Mouse (Mus musculus) layer of hippocampus, adult 2 months (tissue): ENCODE results near the gene Taf15. TPM values are rescaled to one million over a fixed set of nuclear protein-coding genes. Genes with fewer than 3 reads are reported as not detected.

Experiments used
- DNase-seq, 2 experiments: peaks; one replicate each; pipeline ENCODE4 v3.0.0; 2022; ENCODE audit warnings: low spot score in 2 of 2
- H3K27ac ChIP-seq: fragments of 200-600 bp; 2 replicates; pipeline ENCODE4 v1.8.1; 2022
- H3K4me3 ChIP-seq: fragments of 200-600 bp; 2 replicates; pipeline ENCODE4 v1.8.1; 2022; ENCODE audit warnings: mild to moderate bottlenecking
- CTCF ChIP-seq: fragments of 200-600 bp; conservative IDR thresholded peaks from 2 replicates; pipeline ENCODE4 v1.8.1; 2022; ENCODE audit warnings: antibody characterized with exemption, mild to moderate bottlenecking, moderate library complexity
- total RNA-seq, 2 experiments: library from RNA; stranded (reverse); gene quantifications; 2 replicates each; pipeline ENCODE4 v1.2.3; 2021

Gene Taf15
- total RNA-seq, 2 experiments from 2014 or later: 81.2 to 93.6 TPM

GRCm38 (mm10) chr11:83467120-83467652 is 5.7 kb upstream of the Taf15 start:
- DNase-seq: no peak
- Histone ChIP-seq H3K27ac (peak overlapping the region; percentile 12; the same call in 1 of the 2 replicates), H3K4me3 (no peak overlapping the region)
- no peak for TF ChIP-seq CTCF

GRCm38 (mm10) chr11:83468765-83469164 is 4.1 kb upstream of the Taf15 start:
- no peak overlapping the region for H3K27ac ChIP-seq
- no peak for DNase-seq
- TF ChIP-seq CTCF: no peak
- H3K4me3 ChIP-seq: no peak overlapping the region

- Histone ChIP-seq H3K27ac (no peak overlapping the region), H3K4me3 (no peak overlapping the region)
- DNase-seq: no peak
- no peak for TF ChIP-seq CTCF
Measured at GRCm38 (mm10) chr11:83471766-83472165, 1.1 kb upstream of the Taf15 start.

- no peak for TF ChIP-seq CTCF
- Histone ChIP-seq H3K4me3 (peak overlapping the region; percentile 75), H3K27ac (peak overlapping the region; percentile 94)
- DNase-seq: peak in 1 of 2 experiments; percentile 28
Measured at GRCm38 (mm10) chr11:83473235-83474016, 540 bp downstream of the Taf15 start.

- H3K4me3 ChIP-seq: no peak overlapping the region
- no peak for DNase-seq
- no peak overlapping the region for H3K27ac ChIP-seq
- peak; percentile 72 for TF ChIP-seq CTCF
Measured at GRCm38 (mm10) chr11:83491488-83491887, 18.6 kb downstream of the Taf15 start.

- DNase-seq: no peak
- TF ChIP-seq CTCF: no peak
- Histone ChIP-seq H3K27ac (no peak overlapping the region), H3K4me3 (no peak overlapping the region)
Measured at GRCm38 (mm10) chr11:83495571-83495970, 22.7 kb downstream of the Taf15 start.

GRCm38 (mm10) chr11:83504308-83504707 is 31.4 kb downstream of the Taf15 start:
- Histone ChIP-seq H3K4me3 (no peak overlapping the region), H3K27ac (no peak overlapping the region)
- no peak for TF ChIP-seq CTCF
- DNase-seq: no peak

- no peak for TF ChIP-seq CTCF
- no peak for DNase-seq
- Histone ChIP-seq H3K4me3 (no peak overlapping the region), H3K27ac (no peak overlapping the region)
Measured at GRCm38 (mm10) chr11:83509521-83509920, 36.6 kb downstream of the Taf15 start.

GRCm38 (mm10) chr11:83517153-83517552 is 44.3 kb downstream of the Taf15 start:
- no peak overlapping the region for H3K27ac ChIP-seq
- DNase-seq: no peak
- no peak for TF ChIP-seq CTCF
- no peak overlapping the region for H3K4me3 ChIP-seq

GRCm38 (mm10) chr11:83518371-83518770 is 45.5 kb downstream of the Taf15 start:
- TF ChIP-seq CTCF: no peak
- DNase-seq: no peak
- H3K4me3 ChIP-seq: no peak overlapping the region
- no peak overlapping the region for H3K27ac ChIP-seq

- Histone ChIP-seq H3K4me3 (no peak within 1 kb of the TSS), H3K27ac (no peak within 1 kb of the TSS)
- no peak for DNase-seq
- no peak for TF ChIP-seq CTCF
Measured at GRCm38 (mm10) chr11:83522075-83522474, 49.2 kb downstream of the Taf15 start, which contains the start of gene Heatr9. TSS of gene Heatr9 (minus strand) at chr11:83522175.

GRCm38 (mm10) chr11:83529024-83529423 is 56.1 kb downstream of the Taf15 start:
- no peak for DNase-seq
- Histone ChIP-seq H3K4me3 (no peak overlapping the region), H3K27ac (no peak overlapping the region)
- TF ChIP-seq CTCF: no peak

- DNase-seq: no peak
- H3K27ac ChIP-seq: no peak within 1 kb of the TSS
- no peak within 1 kb of the TSS for H3K4me3 ChIP-seq
- no peak for TF ChIP-seq CTCF
Measured at GRCm38 (mm10) chr11:83530360-83530759, 57.5 kb downstream of the Taf15 start, which contains the start of gene Ccl5. TSS of gene Ccl5 (minus strand) at chr11:83530518.

- Histone ChIP-seq H3K4me3 (no peak overlapping the region), H3K27ac (no peak overlapping the region)
- DNase-seq: no peak
- no peak for TF ChIP-seq CTCF
Measured at GRCm38 (mm10) chr11:83533192-83533591, 60.3 kb downstream of the Taf15 start.
